Mouse (Mus musculus): ENCODE data around the gene Mettl6. TPM values are rescaled to one million over a fixed set of nuclear protein-coding genes. Genes with fewer than 3 reads are reported as not detected.

Gene Mettl6
- total and polyA plus RNA-seq, 2 experiments from 2014 or later = 19.7 to 32.5 TPM

DNA sequence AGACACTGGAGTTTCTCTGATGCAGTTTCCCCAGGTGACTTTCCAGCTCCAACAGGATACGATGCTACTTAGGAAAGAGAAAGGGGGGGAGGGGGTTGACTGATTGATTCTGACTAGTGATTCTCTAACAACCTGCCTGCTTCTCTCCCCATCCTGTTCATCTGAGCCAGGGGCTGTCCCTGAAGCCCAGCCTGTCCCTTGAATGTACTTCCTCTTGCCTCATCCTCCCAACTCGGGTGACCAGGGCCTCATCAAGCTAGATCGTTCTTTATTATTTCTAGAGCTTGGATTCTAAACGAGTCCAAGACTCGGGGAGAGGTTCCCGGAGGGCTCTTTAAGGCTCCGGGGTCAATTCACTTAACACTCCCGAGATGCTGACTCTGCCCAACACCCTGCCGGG, 939 bp downstream of the Mettl6 start:
- no peaks in the 10 kb centered on the region for H3K27me3 ChIP-seq (ENCODE audit: insufficient read depth, low read length)
- no peaks in the 10 kb centered on the region for H3K9me3 ChIP-seq (ENCODE audit: low read length)
- H3K4me3 ChIP-seq (ENCODE audit: low read depth, low read length) = peak overlapping the region; percentile 89
- no peak for TF ChIP-seq CTCF (IDR thresholded peaks at IDR 0.05)
- peaks cover 18% of the 10 kb centered on the region; the same call in 1 of the 2 replicates for H3K36me3 ChIP-seq (ENCODE audit: insufficient read depth, low read length)
- ATAC-seq (ENCODE audit: low FRiP score) (no peak), DNase-seq (ENCODE audit: low spot score) (no peak)
- no peak overlapping the region for H3K27ac ChIP-seq (ENCODE audit: low read depth, low read length)
- H3K9ac ChIP-seq (replicated peaks; ENCODE audit: low read length, poor library complexity, severe bottlenecking) = peak overlapping the region; percentile 90
- WGBS = 54% methylated on average over 9 of the region's 9 CpGs
- H3K4me2 ChIP-seq (ENCODE audit: low read depth, low read length, poor library complexity, severe bottlenecking) = peak overlapping the region; percentile 72
- peaks cover 9% of the 10 kb centered on the region; the same call in 1 of the 2 replicates for H3K4me1 ChIP-seq (ENCODE audit: insufficient read depth, low read length)

DNA sequence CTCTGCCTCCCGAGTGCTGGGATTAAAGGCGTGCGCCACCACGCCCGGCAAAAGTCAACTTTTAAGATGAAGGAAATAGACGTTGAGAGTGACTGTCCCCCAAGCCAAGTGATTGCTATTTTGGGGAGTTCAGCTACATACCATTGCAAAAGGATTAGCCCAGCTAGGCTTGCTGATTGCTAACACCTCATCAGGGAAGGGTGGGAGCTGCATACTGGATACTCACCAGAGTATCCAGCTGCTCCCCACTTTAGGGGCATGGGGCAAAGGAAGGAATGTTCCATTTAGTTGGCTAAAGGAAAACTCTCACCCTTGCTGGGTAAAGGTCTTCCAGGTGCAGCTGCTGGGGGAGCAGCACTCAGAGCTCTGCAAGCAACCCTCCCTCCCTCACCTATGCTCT, 6.8 kb downstream of the Mettl6 start:
- peaks cover 51% of the 10 kb centered on the region for H3K36me3 ChIP-seq (ENCODE audit: insufficient read depth, low read length)
- no peaks in the 10 kb centered on the region for H3K4me1 ChIP-seq (ENCODE audit: insufficient read depth, low read length)
- no peak for TF ChIP-seq CTCF (IDR thresholded peaks at IDR 0.05)
- no peak overlapping the region for H3K4me3 ChIP-seq (ENCODE audit: low read depth, low read length)
- WGBS = 95% methylated on average over 6 of the region's 6 CpGs
- DNase-seq (ENCODE audit: low spot score) (no peak), ATAC-seq (ENCODE audit: low FRiP score) (no peak)
- H3K4me2 ChIP-seq (ENCODE audit: low read depth, low read length, poor library complexity, severe bottlenecking) = no peak overlapping the region
- no peaks in the 10 kb centered on the region for H3K9me3 ChIP-seq (ENCODE audit: low read length)
- H3K9ac ChIP-seq (replicated peaks; ENCODE audit: low read length, poor library complexity, severe bottlenecking) = no peak overlapping the region
- H3K27me3 ChIP-seq (ENCODE audit: insufficient read depth, low read length) = no peaks in the 10 kb centered on the region
- H3K27ac ChIP-seq (ENCODE audit: low read depth, low read length) = no peak overlapping the region

DNA sequence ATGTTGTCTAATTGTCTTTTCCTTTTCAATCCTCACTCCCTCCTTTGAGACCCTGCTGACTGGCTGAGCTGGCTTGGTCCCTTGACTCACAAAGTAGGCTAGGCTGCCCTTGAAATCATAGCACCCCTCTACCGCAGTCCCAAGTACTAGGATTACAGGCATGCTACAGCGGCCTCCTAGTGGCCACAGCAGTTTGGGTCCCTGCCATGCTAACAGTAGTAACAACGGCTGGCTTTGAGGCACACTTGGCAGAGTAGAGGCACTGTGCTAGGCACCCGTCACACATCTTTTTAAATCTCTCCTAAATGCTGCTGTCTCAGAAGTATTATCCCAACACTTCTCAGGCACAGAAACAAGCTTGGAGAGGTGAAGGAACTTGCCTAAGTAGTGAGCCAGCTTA, 8.4 kb downstream of the Mettl6 start:
- ATAC-seq (ENCODE audit: low FRiP score) = no peak
- H3K4me1 ChIP-seq (ENCODE audit: insufficient read depth, low read length) = no peaks in the 10 kb centered on the region
- H3K4me3 ChIP-seq (ENCODE audit: low read depth, low read length) = no peak overlapping the region
- H3K27me3 ChIP-seq (ENCODE audit: insufficient read depth, low read length) = no peaks in the 10 kb centered on the region
- 88% methylated on average over 4 of the region's 4 CpGs for WGBS
- H3K4me2 ChIP-seq (ENCODE audit: low read depth, low read length, poor library complexity, severe bottlenecking) = no peak overlapping the region
- no peak overlapping the region for H3K27ac ChIP-seq (ENCODE audit: low read depth, low read length)
- H3K9ac ChIP-seq (replicated peaks; ENCODE audit: low read length, poor library complexity, severe bottlenecking) = no peak overlapping the region
- H3K36me3 ChIP-seq (ENCODE audit: insufficient read depth, low read length) = peaks cover 62% of the 10 kb centered on the region
- no peak for DNase-seq (ENCODE audit: low spot score)
- peak; percentile 25 for TF ChIP-seq CTCF (IDR thresholded peaks at IDR 0.05)
- no peaks in the 10 kb centered on the region for H3K9me3 ChIP-seq (ENCODE audit: low read length)

DNA sequence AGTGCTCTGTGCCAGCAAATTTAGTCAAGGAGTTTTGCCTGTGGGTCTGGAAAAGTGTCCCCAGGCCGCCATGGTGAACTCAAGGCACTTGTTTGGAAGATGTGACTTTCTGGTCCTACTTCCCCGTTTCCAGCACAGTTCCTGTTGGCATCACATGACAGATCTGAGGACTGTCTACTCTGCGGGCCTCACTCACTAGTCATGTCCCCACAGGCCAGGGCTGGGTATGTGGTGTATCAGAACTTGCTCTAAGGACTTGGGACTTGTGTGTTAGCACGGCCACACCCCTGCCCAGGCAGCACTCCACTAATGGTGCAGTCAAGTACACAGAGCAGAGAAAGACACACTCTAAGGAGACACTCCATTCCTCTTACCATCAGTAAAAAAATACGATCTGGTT, 12.4 kb downstream of the Mettl6 start:
- no peak for TF ChIP-seq CTCF (IDR thresholded peaks at IDR 0.05)
- Histone ChIP-seq H3K4me1 (ENCODE audit: insufficient read depth, low read length) (no peaks in the 10 kb centered on the region), H3K27me3 (ENCODE audit: insufficient read depth, low read length) (no peaks in the 10 kb centered on the region), H3K4me2 (ENCODE audit: low read depth, low read length, poor library complexity, severe bottlenecking) (no peak overlapping the region), H3K4me3 (ENCODE audit: low read depth, low read length) (no peak overlapping the region), H3K9me3 (ENCODE audit: low read length) (no peaks in the 10 kb centered on the region), H3K27ac (ENCODE audit: low read depth, low read length) (no peak overlapping the region), H3K9ac (replicated peaks; ENCODE audit: low read length, poor library complexity, severe bottlenecking) (no peak overlapping the region), H3K36me3 (ENCODE audit: insufficient read depth, low read length) (peaks cover 66% of the 10 kb centered on the region)
- 97% methylated on average over 5 of the region's 5 CpGs for WGBS
- DNase-seq (ENCODE audit: low spot score) (no peak), ATAC-seq (ENCODE audit: low FRiP score) (no peak)

DNA sequence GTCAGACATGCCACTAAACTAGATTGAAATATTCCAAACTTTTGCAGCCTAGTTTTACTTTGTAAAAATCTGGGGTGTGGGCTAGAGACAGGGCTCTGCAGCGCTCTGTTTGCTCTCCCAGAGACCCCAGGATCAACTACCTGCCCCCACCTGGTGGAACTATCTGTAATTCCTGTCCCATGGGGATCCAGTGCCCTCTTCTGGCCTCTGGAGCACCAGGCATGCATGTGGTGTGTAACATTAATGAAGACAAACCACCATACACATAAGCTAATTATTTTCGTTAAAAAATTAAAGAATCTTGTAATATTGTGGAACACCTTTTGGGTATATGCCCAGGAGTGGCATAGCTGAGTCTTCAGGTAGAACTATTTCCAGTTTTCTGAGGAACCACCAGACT, 21.5 kb downstream of the Mettl6 start:
- ATAC-seq (ENCODE audit: low FRiP score) (no peak), DNase-seq (ENCODE audit: low spot score) (no peak)
- no peaks in the 10 kb centered on the region for H3K9me3 ChIP-seq (ENCODE audit: low read length)
- H3K27me3 ChIP-seq (ENCODE audit: insufficient read depth, low read length) = no peaks in the 10 kb centered on the region
- peaks cover 2% of the 10 kb centered on the region; the same call in 1 of the 2 replicates for H3K36me3 ChIP-seq (ENCODE audit: insufficient read depth, low read length)
- no peak overlapping the region for H3K4me3 ChIP-seq (ENCODE audit: low read depth, low read length)
- 93% methylated on average over 2 of the region's 2 CpGs for WGBS
- no peak overlapping the region for H3K4me2 ChIP-seq (ENCODE audit: low read depth, low read length, poor library complexity, severe bottlenecking)
- H3K9ac ChIP-seq (replicated peaks; ENCODE audit: low read length, poor library complexity, severe bottlenecking) = no peak overlapping the region
- no peak overlapping the region for H3K27ac ChIP-seq (ENCODE audit: low read depth, low read length)
- peak; percentile 38 for TF ChIP-seq CTCF (IDR thresholded peaks at IDR 0.05)
- H3K4me1 ChIP-seq (ENCODE audit: insufficient read depth, low read length) = no peaks in the 10 kb centered on the region

DNA sequence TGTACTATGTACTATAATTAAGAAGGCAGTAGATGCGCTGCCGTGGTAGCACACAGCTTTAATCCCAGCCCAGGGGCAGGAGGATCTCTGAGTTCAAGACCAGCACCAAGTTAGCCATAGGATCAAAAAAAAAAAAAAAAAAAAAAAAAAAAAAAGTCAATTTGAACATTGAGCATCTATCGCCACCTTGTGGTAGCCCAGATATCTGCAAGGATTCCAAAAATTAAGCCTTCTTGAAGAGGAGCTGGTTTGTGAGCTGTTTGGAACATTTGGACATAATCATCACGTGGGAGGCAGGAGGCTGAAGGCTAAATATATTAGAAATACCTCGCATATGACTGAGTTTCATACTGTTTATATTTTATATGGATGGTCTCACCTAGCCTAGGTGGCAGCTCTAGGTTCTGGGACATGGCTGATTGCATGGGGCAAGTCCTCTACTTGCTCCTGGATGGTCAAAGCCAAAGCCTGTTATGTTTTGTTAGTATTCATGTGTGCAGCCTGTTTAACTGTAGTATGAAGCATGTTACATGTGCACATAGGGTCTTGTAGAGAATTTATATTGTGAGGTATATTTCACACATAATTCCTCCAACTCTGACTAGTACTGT, 22.3 kb downstream of the Mettl6 start:
- Histone ChIP-seq H3K27me3 (ENCODE audit: insufficient read depth, low read length) (no peaks in the 10 kb centered on the region), H3K27ac (ENCODE audit: low read depth, low read length) (no peak overlapping the region), H3K4me1 (ENCODE audit: insufficient read depth, low read length) (no peaks in the 10 kb centered on the region), H3K4me2 (ENCODE audit: low read depth, low read length, poor library complexity, severe bottlenecking) (no peak overlapping the region), H3K9ac (replicated peaks; ENCODE audit: low read length, poor library complexity, severe bottlenecking) (no peak overlapping the region), H3K4me3 (ENCODE audit: low read depth, low read length) (no peak overlapping the region), H3K36me3 (ENCODE audit: insufficient read depth, low read length) (no peaks in the 10 kb centered on the region), H3K9me3 (ENCODE audit: low read length) (no peaks in the 10 kb centered on the region)
- ATAC-seq (ENCODE audit: low FRiP score) (no peak), DNase-seq (ENCODE audit: low spot score) (peak; percentile 83)
- TF ChIP-seq CTCF (IDR thresholded peaks at IDR 0.05) = peak; percentile 87
- WGBS = 4% methylated on average over 5 of the region's 5 CpGs
